Mouse (Mus musculus): ENCODE data around the gene Tenm4.

DNA sequence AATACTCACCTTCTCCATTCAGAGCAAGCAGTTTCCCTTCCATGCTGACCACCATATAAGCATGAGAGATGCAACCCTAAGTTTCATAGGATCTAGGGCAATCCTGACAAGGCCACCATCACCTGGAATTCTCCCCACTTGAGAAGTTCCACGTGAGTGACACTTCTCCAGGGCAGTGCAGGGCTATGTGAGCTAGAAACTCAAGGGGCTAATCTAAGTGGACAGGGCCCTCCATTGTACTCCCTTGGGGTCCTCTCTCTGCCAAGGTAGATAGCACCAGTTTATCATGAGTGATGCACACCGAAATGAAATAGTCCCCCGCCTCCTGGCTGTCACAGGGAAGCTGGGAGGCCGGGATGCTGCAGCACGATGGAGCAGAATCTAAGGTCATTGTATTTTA is 688.6 kb downstream of the Tenm4 start:
- no peak for TF ChIP-seq POLR2A (IDR thresholded peaks at IDR 0.05; ENCODE audit: low read depth, low read length)
- TF ChIP-seq CTCF (IDR thresholded peaks at IDR 0.05; ENCODE audit: extremely low read depth, insufficient read length, insufficient replicate concordance, low read depth, low read length) = no peak
